Mouse (Mus musculus): Measurements from ENCODE around the gene Pef1.

GRCm38 (mm10) chr4:130175072-130175711, 72.8 kb downstream of the Pef1 start, which contains the start of gene Tinagl1:
- TF ChIP-seq POLR2A (IDR thresholded peaks at IDR 0.05; ENCODE audit: borderline replicate concordance, extremely low read depth, insufficient read depth, insufficient read length, poor library complexity, severe bottlenecking) (no peak), CTCF (IDR thresholded peaks at IDR 0.05; ENCODE audit: borderline replicate concordance, extremely low read depth, insufficient read depth, insufficient read length) (no peak)

All from brain, embryonic 14.5 days (tissue).